Mouse (Mus musculus): ENCODE measurements at regions not wholly inside any gene's neighbourhood (a gene's known extent, or its start where the extent isn't known, plus 50 kb on each side); places are given as distances from the start of the nearest gene placed in this dataset.

GRCm38 (mm10) chr7:40842344-40842992, 55.7 kb upstream of the Vstm2b start:
- Histone ChIP-seq H3K9ac (ENCODE audit: low read length) (no peak overlapping the region), H3K27me3 (ENCODE audit: control insufficient read depth, insufficient read depth, low read length) (no peaks in the 10 kb centered on the region), H3K36me3 (ENCODE audit: control insufficient read depth, insufficient read depth, low read length) (no peaks in the 10 kb centered on the region), H3K27ac (ENCODE audit: low read length) (no peak overlapping the region), H3K4me1 (ENCODE audit: control insufficient read depth, insufficient read depth, low read length) (no peaks in the 10 kb centered on the region), H3K4me3 (replicated peaks; ENCODE audit: low read length) (no peak overlapping the region), H3K9me3 (replicated peaks; ENCODE audit: control insufficient read depth, low read length) (no peaks in the 10 kb centered on the region), H3K4me2 (ENCODE audit: low read depth, low read length) (no peak overlapping the region)
- no peak for ATAC-seq (ENCODE audit: insufficient read depth, low FRiP score)
- WGBS = 82% methylated on average over 8 of the region's 8 CpGs

- no peak overlapping the region for H3K4me2 ChIP-seq (ENCODE audit: low read depth, low read length)
- no peak overlapping the region for H3K9ac ChIP-seq (ENCODE audit: low read length)
- H3K27ac ChIP-seq (ENCODE audit: low read length) = no peak overlapping the region
- 65% methylated on average over 6 of the region's 6 CpGs for WGBS
- no peaks in the 10 kb centered on the region for H3K36me3 ChIP-seq (ENCODE audit: control insufficient read depth, insufficient read depth, low read length)
- no peaks in the 10 kb centered on the region for H3K4me1 ChIP-seq (ENCODE audit: control insufficient read depth, insufficient read depth, low read length)
- no peaks in the 10 kb centered on the region for H3K9me3 ChIP-seq (replicated peaks; ENCODE audit: control insufficient read depth, low read length)
- no peaks in the 10 kb centered on the region for H3K27me3 ChIP-seq (ENCODE audit: control insufficient read depth, insufficient read depth, low read length)
- ATAC-seq (ENCODE audit: insufficient read depth, low FRiP score) = no peak
- no peak overlapping the region for H3K4me3 ChIP-seq (replicated peaks; ENCODE audit: low read length)
Observed at GRCm38 (mm10) chr7:40846512-40846911, 51.6 kb upstream of the Vstm2b start.
